ENCODE assay signal across 8 mouse cellular contexts in the genomic region with DNA sequence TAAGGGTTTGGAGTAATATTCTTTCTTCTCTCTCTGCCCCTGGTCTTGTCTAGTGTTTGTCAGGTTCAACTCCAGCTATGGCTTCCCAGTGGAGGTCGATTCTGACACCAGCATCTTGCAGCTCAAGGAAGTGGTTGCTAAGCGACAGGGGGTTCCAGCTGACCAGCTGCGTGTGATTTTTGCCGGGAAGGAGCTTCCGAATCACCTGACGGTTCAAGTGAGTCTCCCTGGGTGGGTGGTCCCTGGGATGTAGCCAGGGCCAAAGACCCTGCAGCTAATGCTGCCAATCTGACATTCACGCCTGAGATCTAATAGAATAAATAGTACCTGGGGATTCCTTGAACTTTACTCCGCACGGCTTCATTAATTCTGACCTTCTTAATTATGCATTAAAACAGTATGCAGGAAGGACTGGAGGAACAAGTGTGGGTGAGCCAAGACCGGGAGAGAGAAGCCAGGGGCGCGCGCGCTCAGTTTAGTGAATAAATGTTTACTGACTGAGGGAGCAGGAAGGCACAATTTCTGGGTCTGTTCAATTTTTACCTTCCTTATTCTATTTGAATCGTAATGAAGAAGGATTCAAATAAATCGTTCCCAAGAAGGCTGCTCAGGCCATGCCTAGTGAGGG.
DNase-seq lines count a peak whose midpoint lies in the region; ATAC-seq lines count a peak whose summit lies in the region.

No protein-coding gene starts in this region.

- ATAC-seq in cerebellum, adult (ENCODE audit: insufficient number of reproducible peaks, low FRiP score, low TSS enrichment): 0 out of 2 replicates have a peak, but pooled peaks have one; percentile 42
- ATAC-seq in limb, embryonic 12.5 days (ENCODE audit: insufficient number of reproducible peaks, insufficient read depth, low FRiP score, low TSS enrichment, low read depth): no peak

- H3K27ac ChIP-seq in limb, embryonic 12.5 days: no peak overlapping the region

- peaks cover 13% of the 10 kb centered on the region for H3K4me1 ChIP-seq in limb, embryonic 12.5 days (replicated peaks)

- no peak for DNase-seq in cerebellum, adult 8-10 months
- DNase-seq in testis, postnatal 14 days (ENCODE audit: low spot score): peak; percentile 6
- no peak for DNase-seq in testis, postnatal 10 days (ENCODE audit: low spot score)
- no peak for DNase-seq in thymus, postnatal 14 days
- no peak for DNase-seq in layer of hippocampus, adult 8-10 months (ENCODE audit: low spot score in 2 of 2)
- no peak for DNase-seq in ovary, adult 18-20 months (ENCODE audit: low spot score)

- WGBS in limb, embryonic 12.5 days: 4% methylated on average over 16 of the region's 16 CpGs

- no peaks in the 10 kb centered on the region for H3K27me3 ChIP-seq in limb, embryonic 12.5 days

- no peaks in the 10 kb centered on the region for H3K36me3 ChIP-seq in limb, embryonic 12.5 days

- 0 out of 2 replicates have a peak overlapping the region, but pooled peaks have one; percentile 12 for H3K4me3 ChIP-seq in limb, embryonic 12.5 days (replicated peaks)

- no peak overlapping the region for H3K9ac ChIP-seq in limb, embryonic 12.5 days (replicated peaks)

- H3K9me3 ChIP-seq in limb, embryonic 12.5 days: no peaks in the 10 kb centered on the region

- peak overlapping the region; percentile 43 for H3K4me2 ChIP-seq in limb, embryonic 12.5 days
